Mouse (Mus musculus) liver, embryonic 14 days (tissue): Measurements from ENCODE around the gene Zmynd15. TPM values are rescaled to one million over a fixed set of nuclear protein-coding genes. Genes with fewer than 3 reads are reported as not detected.

Experiments used
- polyA plus RNA-seq: library from polyadenylated mRNA; depleted of rRNA; stranded (reverse); fragments of >200 nt; gene quantifications from 2 replicates; pipeline ENCODE4 v1.2.3, GENCODE M21; 2012; rRNA removed

The Zmynd15 gene
- 0.29 and 0.30 TPM in 2 replicates for polyA plus RNA-seq

GRCm38 (mm10) chr11:70458688-70459600 is at the start of gene Zmynd15:
Zmynd15 (plus strand) TSS chr11:70459433.

DNA sequence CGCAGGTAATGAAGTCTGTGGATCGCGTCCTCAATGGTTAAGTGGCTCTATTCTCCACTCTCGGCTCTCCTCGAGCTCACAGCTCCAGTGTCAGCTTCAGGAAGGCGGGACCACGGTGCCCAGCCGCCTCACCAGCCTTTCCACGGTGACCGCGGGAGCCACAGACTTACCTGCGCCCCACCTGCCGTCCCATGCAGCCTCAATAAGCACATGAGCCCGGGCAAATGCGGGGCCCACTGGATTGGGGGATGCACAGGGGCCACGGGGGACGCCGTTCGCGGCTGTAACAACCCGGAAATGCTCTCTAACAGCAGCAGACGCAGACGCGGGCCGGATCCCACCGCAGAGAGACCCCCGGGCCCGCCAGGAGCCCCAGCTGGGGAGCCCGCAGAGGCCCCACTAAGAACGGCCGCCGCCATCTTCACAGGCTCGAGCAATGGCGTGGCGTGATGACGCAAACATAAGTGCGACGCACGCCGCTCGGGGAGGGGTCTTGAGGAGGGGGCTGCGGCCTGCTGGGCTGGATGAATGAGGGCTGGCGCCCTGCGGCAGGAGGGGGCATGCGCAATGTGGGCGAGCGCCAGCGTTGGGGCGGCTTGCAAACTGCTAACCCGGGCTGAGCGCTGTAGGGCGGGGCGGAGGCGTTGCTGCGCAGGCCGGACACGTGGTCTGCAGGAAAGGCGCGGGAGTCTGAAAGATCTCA is 49.5 kb upstream of the Zmynd15 start, which contains the start of gene Pelp1:
Pelp1 (minus strand) TSS at position 438 of the 703 bp plus-strand sequence.

GRCm38 (mm10) chr11:70432048-70432894 is 27.0 kb upstream of the Zmynd15 start, which contains the start of gene Arrb2:
Arrb2 (plus strand) TSS chr11:70432635.

DNA sequence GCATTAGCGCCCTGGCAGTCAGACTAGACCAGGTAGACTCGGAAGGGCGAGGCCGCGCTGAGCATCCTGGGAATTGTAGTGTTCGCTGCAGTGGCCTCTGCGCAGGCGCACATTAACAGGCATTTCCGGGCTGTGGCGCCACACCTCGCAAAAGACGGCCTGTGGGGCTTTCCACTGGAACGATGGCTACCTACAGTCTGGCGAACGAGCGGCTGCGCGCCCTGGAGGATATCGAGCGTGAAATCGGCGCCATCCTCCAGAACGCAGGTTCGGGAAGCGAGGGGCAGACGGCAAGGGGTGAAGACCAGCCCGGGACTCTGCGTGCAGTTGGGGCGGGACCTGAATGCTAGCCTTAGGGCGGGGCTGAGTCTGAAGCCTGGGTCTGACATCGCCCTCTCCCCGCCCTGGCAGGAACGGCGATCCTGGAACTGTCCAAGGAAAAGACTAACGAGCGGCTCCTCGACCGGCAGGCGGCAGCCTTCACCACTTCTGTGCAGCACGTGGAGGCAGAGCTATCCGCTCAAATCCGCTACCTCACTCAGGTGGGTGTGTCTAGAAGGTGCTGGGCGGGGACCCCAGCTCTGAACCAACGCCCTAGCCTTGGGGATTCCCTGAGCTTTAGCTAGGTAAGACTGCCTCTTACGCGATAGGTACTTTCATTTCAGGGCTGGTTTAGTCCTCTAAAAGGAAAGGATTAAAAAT is 7.3 kb upstream of the Zmynd15 start, which contains the start of gene Med11:
Med11 (plus strand) TSS at position 123 of the 702 bp plus-strand sequence.

GRCm38 (mm10) chr11:70459601-70460101 is 418 bp downstream of the Zmynd15 start, which contains the start of gene Cxcl16:
Cxcl16 (minus strand) TSS chr11:70459984.

GRCm38 (mm10) chr11:70504970-70505369 is 45.7 kb downstream of the Zmynd15 start, which contains the start of gene Tm4sf5:
Tm4sf5 (plus strand) TSS chr11:70505244.

DNA sequence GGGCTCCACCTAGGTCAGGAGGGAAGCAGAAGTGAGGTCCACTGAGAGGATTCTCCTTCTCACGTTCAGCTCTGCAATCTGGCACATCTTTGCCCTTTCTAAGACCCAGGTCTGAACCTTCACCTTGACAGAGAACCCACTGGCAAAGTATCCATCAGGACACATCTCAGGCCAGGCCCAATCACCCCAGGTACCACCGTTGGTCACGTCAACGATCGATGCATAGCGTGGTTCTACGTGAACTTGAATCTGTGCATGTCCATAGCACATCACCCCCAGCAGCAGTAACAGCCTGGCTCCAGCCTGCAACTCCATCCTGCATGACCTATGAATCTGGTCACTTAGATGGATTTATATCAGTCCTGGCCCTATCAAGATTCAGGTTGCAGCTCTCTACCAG is 55.1 kb downstream of the Zmynd15 start, which contains the start of gene Vmo1:
Vmo1 (minus strand) TSS at position 329 of the 400 bp plus-strand sequence.

Other genes with a start within 250 kb of the Zmynd15 start
- gene Slc16a11, start 246.7 kb upstream of the Zmynd15 start, polyA plus RNA-seq: 0.60 and 0.68 TPM in 2 replicates
- gene Slc16a13, start 238.4 kb upstream of the Zmynd15 start, polyA plus RNA-seq: 2.8 and 3.8 TPM in 2 replicates
- 1.5 TPM in 2 replicates for gene Bcl6b, start 229.6 kb upstream of the Zmynd15 start, polyA plus RNA-seq
- 58.8 and 61.0 TPM in 2 replicates for gene 0610010K14Rik, start 221.5 kb upstream of the Zmynd15 start, polyA plus RNA-seq
- gene Gm21988, start 219.6 kb upstream of the Zmynd15 start, polyA plus RNA-seq: 4.6 and 4.7 TPM in 2 replicates
- 26.1 and 36.4 TPM in 2 replicates for gene Rnasek, start 219.6 kb upstream of the Zmynd15 start, polyA plus RNA-seq
- 10.1 and 11.5 TPM in 2 replicates for gene Alox12, start 204.1 kb upstream of the Zmynd15 start, polyA plus RNA-seq
- 0.06 and 0.07 TPM in 2 replicates for gene Alox12e, start 136.8 kb upstream of the Zmynd15 start, polyA plus RNA-seq
- gene Alox15, start 107.4 kb upstream of the Zmynd15 start, polyA plus RNA-seq: 0.78 and 0.97 TPM in 2 replicates
- 9.3 and 10.8 TPM in 2 replicates for gene Pelp1, start 49.4 kb upstream of the Zmynd15 start, polyA plus RNA-seq
- gene Arrb2, start 26.8 kb upstream of the Zmynd15 start, polyA plus RNA-seq: 16.2 and 19.8 TPM in 2 replicates
- 13.8 and 13.9 TPM in 2 replicates for gene Med11, start 7.5 kb upstream of the Zmynd15 start, polyA plus RNA-seq
- gene Cxcl16, start 551 bp downstream of the Zmynd15 start, polyA plus RNA-seq: 0.85 and 1.2 TPM in 2 replicates
- 0.66 and 1.0 TPM in 2 replicates for gene Tm4sf5, start 45.8 kb downstream of the Zmynd15 start, polyA plus RNA-seq
- gene Vmo1, start 55.2 kb downstream of the Zmynd15 start, polyA plus RNA-seq: 0.23 and 0.41 TPM in 2 replicates
- gene Gltpd2, start 59.8 kb downstream of the Zmynd15 start, polyA plus RNA-seq: 8.8 and 10.9 TPM in 2 replicates
- 160 and 165 TPM in 2 replicates for gene Psmb6, start 65.9 kb downstream of the Zmynd15 start, polyA plus RNA-seq
- not detected in 2 replicates for gene Gm40193, start 73.5 kb downstream of the Zmynd15 start, polyA plus RNA-seq
- gene Pld2, start 80.6 kb downstream of the Zmynd15 start, polyA plus RNA-seq: 2.0 and 2.3 TPM in 2 replicates
- gene Mink1, start 103.4 kb downstream of the Zmynd15 start, polyA plus RNA-seq: 12.1 and 13.7 TPM in 2 replicates
- gene 4930544D05Rik, start 156.4 kb downstream of the Zmynd15 start, polyA plus RNA-seq: not detected in 2 replicates
- 0.06 TPM in 1 of 2 replicates, not detected in the other for gene Chrne, start 159.8 kb downstream of the Zmynd15 start, polyA plus RNA-seq
- gene Gp1ba, start 179.7 kb downstream of the Zmynd15 start, polyA plus RNA-seq: 3.2 and 4.8 TPM in 2 replicates
- 44.9 and 50.6 TPM in 2 replicates for gene Rnf167, start 187.8 kb downstream of the Zmynd15 start, polyA plus RNA-seq
- 34.1 and 39.6 TPM in 2 replicates for gene Slc25a11, start 188.0 kb downstream of the Zmynd15 start, polyA plus RNA-seq
- gene Pfn1, start 195.2 kb downstream of the Zmynd15 start, polyA plus RNA-seq: 355 and 466 TPM in 2 replicates
- gene Eno3, start 197.8 kb downstream of the Zmynd15 start, polyA plus RNA-seq: 4.1 and 6.4 TPM in 2 replicates
- 48.0 and 50.2 TPM in 2 replicates for gene Spag7, start 210.0 kb downstream of the Zmynd15 start, polyA plus RNA-seq
- 2.2 and 3.1 TPM in 2 replicates for gene Camta2, start 228.7 kb downstream of the Zmynd15 start, polyA plus RNA-seq
- gene Inca1, start 240.7 kb downstream of the Zmynd15 start, polyA plus RNA-seq: 0.77 and 0.98 TPM in 2 replicates
- gene Kif1c, start 241.1 kb downstream of the Zmynd15 start, polyA plus RNA-seq: 5.4 and 5.8 TPM in 2 replicates